Mouse (Mus musculus) kidney, embryonic 14.5 days (tissue): Measurements from ENCODE around the gene Rab5if. TPM values are rescaled to one million over a fixed set of nuclear protein-coding genes. Genes with fewer than 3 reads are reported as not detected.
"Not testable (repeated sequence)": the region's sequence is repeated elsewhere in the genome, so short reads cannot be mapped to it uniquely, and the experiment has no call there.

ENCODE experiments used
- ATAC-seq: fragments of 200-750 bp; cut with Nextera tagmentation; 2 replicates; pipeline ENCODE4 v1.8.0; 2017; ENCODE audit warnings: moderate number of reproducible peaks, mild to moderate bottlenecking, moderate TSS enrichment, moderate library complexity; ENCODE audit not compliant: low FRiP score, low TSS enrichment
- H3K27ac ChIP-seq: fragments of 300-500 bp; sonication (generic); 2 replicates; pipeline ENCODE4 v1.5.1; 2014; ENCODE audit warnings: low read depth, mild to moderate bottlenecking, low read length, moderate library complexity, mixed read lengths
- H3K27me3 ChIP-seq: fragments of 300-500 bp; sonication (generic); 2 replicates; pipeline ENCODE4 v1.6.1; 2014; ENCODE audit warnings: mild to moderate bottlenecking, low read length; ENCODE audit not compliant: control insufficient read depth, insufficient read depth
- H3K36me3 ChIP-seq: fragments of 300-500 bp; sonication (generic); 2 replicates; pipeline ENCODE4 v1.6.1; 2014; ENCODE audit warnings: low read length, mixed read lengths; ENCODE audit not compliant: control insufficient read depth, insufficient read depth
- H3K4me1 ChIP-seq: fragments of 300-500 bp; sonication (generic); 2 replicates; pipeline ENCODE4 v1.6.1; 2014; ENCODE audit warnings: low read length, mixed read lengths; ENCODE audit not compliant: control insufficient read depth, insufficient read depth
- H3K4me2 ChIP-seq: fragments of 300-500 bp; sonication (generic); replicated peaks from 2 replicates; pipeline ENCODE4 v1.6.1; 2014; ENCODE audit warnings: low read depth, mild to moderate bottlenecking, low read length
- H3K4me3 ChIP-seq: fragments of 300-500 bp; sonication (generic); 2 replicates; pipeline ENCODE4 v1.5.1; 2014; ENCODE audit warnings: mild to moderate bottlenecking, low read length
- H3K9ac ChIP-seq: fragments of 300-500 bp; sonication (generic); 2 replicates; pipeline ENCODE4 v1.6.1; 2014; ENCODE audit warnings: low read depth, mild to moderate bottlenecking, low read length, moderate library complexity
- H3K9me3 ChIP-seq: fragments of 300-500 bp; sonication (generic); 2 replicates; pipeline ENCODE4 v1.6.1; 2016; ENCODE audit warnings: low read length; ENCODE audit not compliant: control insufficient read depth
- WGBS: fragments of 180-500 bp; shearing (Covaris S2); extraction: QIAGEN DNeasy Blood & Tissue Kit; methylation state at CpG from one replicate; pipeline ENCODE4 v1.1.7; 2014; 5-methylcytosine and 5-hydroxymethylcytosine counted together
- polyA plus RNA-seq: library from polyadenylated mRNA; unstranded; fragments of >200 nt; fragmentation: Nextera tagmentation; extraction: Ambion mirVana; gene quantifications from 2 replicates; pipeline ENCODE4 v1.2.1, GENCODE M21; 2014

The Rab5if gene
- polyA plus RNA-seq: 199 and 227 TPM in 2 replicates

- Histone ChIP-seq H3K9me3 (no peaks in the 10 kb centered on the region), H3K4me3 (peak within 1 kb of the TSS; percentile 98), H3K9ac (peak within 1 kb of the TSS; percentile 99), H3K4me2 (peak within 1 kb of the TSS; percentile 87), H3K27me3 (no peaks in the 10 kb centered on the region), H3K36me3 (peaks cover 33% of the 10 kb centered on the region; the same call in 1 of the 2 replicates), H3K27ac (peak within 1 kb of the TSS; percentile 89), H3K4me1 (peaks cover 15% of the 10 kb centered on the region)
- WGBS: under 1% methylated on average over 98 of the region's 98 CpGs
- ATAC-seq: peak; percentile 97
Observed at GRCm38 (mm10) chr2:156862772-156863486, at the start of gene Rab5if. Gene Rab5if (plus strand): TSS chr2:156863128.

DNA sequence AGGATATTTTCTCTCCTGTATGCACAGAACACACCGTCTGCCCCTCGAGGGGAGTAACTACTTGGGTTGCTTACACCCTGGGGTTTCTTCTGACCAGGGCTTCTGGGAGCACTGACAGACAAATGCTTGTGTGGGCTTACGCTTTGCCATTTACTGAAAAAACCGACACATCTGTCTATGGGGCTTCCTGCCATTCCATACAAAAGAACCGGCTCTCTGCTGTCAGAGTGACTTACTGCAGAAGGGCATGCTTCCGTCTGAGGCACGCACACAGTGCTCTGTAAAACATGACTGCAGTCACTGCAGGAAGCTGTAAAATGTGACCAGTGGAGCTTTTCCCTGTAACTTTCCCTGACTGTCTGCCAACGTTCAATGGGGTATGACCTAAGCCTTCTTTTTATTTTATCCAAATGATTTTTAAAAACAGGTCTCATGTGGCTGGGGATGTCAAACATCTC is 48.6 kb upstream of the Rab5if start:
- Histone ChIP-seq H3K4me3 (no peak overlapping the region), H3K27ac (peak overlapping the region; percentile 78), H3K4me2 (peak overlapping the region; percentile 2; the same call in 1 of the 2 replicates), H3K9ac (no peak overlapping the region), H3K36me3 (no peaks in the 10 kb centered on the region), H3K27me3 (no peaks in the 10 kb centered on the region), H3K9me3 (no peaks in the 10 kb centered on the region), H3K4me1 (peaks cover 23% of the 10 kb centered on the region)
- WGBS: 1% methylated on average over 8 of the region's 8 CpGs
- peak; percentile 75 for ATAC-seq

- WGBS: 7% methylated on average over 5 of the region's 5 CpGs
- Histone ChIP-seq H3K4me2 (peak overlapping the region; percentile 2; the same call in 1 of the 2 replicates), H3K27me3 (no peaks in the 10 kb centered on the region), H3K9ac (no peak overlapping the region; the same call in 1 of the 2 replicates), H3K4me3 (no peak overlapping the region), H3K9me3 (no peaks in the 10 kb centered on the region), H3K4me1 (peaks cover 23% of the 10 kb centered on the region), H3K27ac (peak overlapping the region; percentile 78), H3K36me3 (no peaks in the 10 kb centered on the region)
- ATAC-seq: peak; percentile 34; the same call in 1 of the 2 replicates
Observed at GRCm38 (mm10) chr2:156814893-156815292, 48.0 kb upstream of the Rab5if start.

DNA sequence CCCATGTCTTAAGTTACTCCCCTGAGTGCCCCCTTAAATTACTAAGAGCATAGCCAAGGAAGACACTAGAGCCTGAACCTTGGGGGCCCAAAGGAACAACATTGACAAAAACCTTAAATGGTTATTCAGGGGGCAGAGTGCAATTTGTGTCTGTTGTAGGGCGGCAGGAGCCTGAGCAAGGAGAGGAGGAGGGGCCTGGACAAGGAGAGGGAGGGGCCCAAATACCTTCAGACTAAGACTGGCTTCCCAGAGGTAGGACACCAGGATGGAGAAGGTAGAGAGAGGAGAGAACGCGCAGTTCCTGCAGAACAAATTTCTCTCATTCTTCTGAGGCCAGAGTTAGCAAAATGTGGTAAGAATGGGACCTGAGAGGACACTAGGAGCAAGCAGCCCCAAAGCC is 47.5 kb upstream of the Rab5if start:
- H3K27ac ChIP-seq: peak overlapping the region; percentile 78; the same call in 1 of the 2 replicates
- no peaks in the 10 kb centered on the region for H3K27me3 ChIP-seq
- peak; percentile 63; the same call in 1 of the 2 replicates for ATAC-seq
- no peaks in the 10 kb centered on the region for H3K36me3 ChIP-seq
- 53% methylated on average over 3 of the region's 3 CpGs for WGBS
- peaks cover 23% of the 10 kb centered on the region for H3K4me1 ChIP-seq
- no peaks in the 10 kb centered on the region for H3K9me3 ChIP-seq
- H3K4me2 ChIP-seq: no peak overlapping the region
- H3K4me3 ChIP-seq: no peak overlapping the region
- H3K9ac ChIP-seq: no peak overlapping the region

- 58% methylated on average over 1 of the region's 1 CpGs for WGBS
- Histone ChIP-seq H3K36me3 (no peaks in the 10 kb centered on the region), H3K27me3 (no peaks in the 10 kb centered on the region), H3K27ac (no peak overlapping the region), H3K4me3 (no peak overlapping the region), H3K9me3 (no peaks in the 10 kb centered on the region), H3K9ac (no peak overlapping the region), H3K4me2 (no peak overlapping the region), H3K4me1 (peaks cover 23% of the 10 kb centered on the region)
- ATAC-seq: no peak
Observed at GRCm38 (mm10) chr2:156816116-156816515, 46.8 kb upstream of the Rab5if start.

DNA sequence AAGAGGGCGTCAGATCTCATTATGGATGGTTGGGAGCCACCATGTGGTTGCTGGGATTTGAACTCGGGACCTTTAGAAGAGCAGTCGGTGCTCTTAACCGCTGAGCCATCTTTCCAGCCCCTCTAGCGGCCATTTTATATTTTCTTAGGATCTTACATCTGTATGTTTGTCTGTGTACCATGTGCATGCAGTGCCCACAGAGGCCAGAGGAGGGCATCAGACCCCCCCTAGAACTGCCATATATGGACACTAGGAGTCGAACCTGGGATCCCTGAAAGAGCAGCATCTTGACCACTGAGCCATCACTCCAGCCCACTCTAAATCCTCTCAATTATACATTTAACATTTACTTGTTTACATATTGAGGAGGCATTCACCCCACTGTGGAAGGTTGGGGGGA is 37.8 kb upstream of the Rab5if start:
- not testable (repeated sequence) for H3K27ac ChIP-seq, H3K36me3 ChIP-seq, H3K4me1 ChIP-seq, H3K9ac ChIP-seq, ATAC-seq, H3K27me3 ChIP-seq, H3K4me2 ChIP-seq, H3K9me3 ChIP-seq, H3K4me3 ChIP-seq
- whole genome bisulfite sequencing: 85% methylated on average over 6 of the region's 6 CpGs

DNA sequence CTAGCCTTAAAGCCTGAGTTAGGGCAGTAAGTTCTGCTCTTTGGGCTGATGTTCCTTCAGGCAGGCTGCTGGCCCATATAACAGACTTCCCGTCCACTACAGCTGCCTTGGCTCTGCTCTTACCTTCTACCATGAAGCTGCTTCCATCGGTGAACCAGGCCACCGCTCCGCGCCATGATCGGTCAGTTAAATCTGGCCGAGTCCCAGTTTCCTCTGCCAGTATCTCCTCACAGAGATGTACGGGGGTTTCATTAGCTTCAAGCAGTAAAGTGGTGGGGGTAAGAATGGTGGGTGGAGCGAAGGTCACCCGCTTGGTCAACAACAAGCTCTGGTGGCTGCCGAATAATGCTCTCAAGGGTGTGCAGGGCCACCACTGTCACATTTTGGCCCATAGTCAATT is 28.6 kb upstream of the Rab5if start:
- no peaks in the 10 kb centered on the region for H3K27me3 ChIP-seq
- no peak overlapping the region for H3K9ac ChIP-seq
- peaks cover 12% of the 10 kb centered on the region; the same call in 1 of the 2 replicates for H3K4me1 ChIP-seq
- over 99% methylated on average over 11 of the region's 11 CpGs for whole genome bisulfite sequencing
- no peak overlapping the region for H3K27ac ChIP-seq
- H3K4me3 ChIP-seq: no peak overlapping the region
- peaks cover 68% of the 10 kb centered on the region for H3K36me3 ChIP-seq
- H3K4me2 ChIP-seq: no peak overlapping the region
- ATAC-seq: no peak
- peaks cover 32% of the 10 kb centered on the region for H3K9me3 ChIP-seq

GRCm38 (mm10) chr2:156838839-156839238 is 24.1 kb upstream of the Rab5if start:
- H3K27ac ChIP-seq: peak overlapping the region; percentile 96; the same call in 1 of the 2 replicates
- peak overlapping the region; percentile 77 for H3K4me3 ChIP-seq
- H3K4me1 ChIP-seq: peaks cover 35% of the 10 kb centered on the region
- 61% methylated on average over 6 of the region's 6 CpGs for WGBS
- H3K4me2 ChIP-seq: peak overlapping the region; percentile 64
- no peaks in the 10 kb centered on the region for H3K27me3 ChIP-seq
- ATAC-seq: no peak
- peak overlapping the region; percentile 90; the same call in 1 of the 2 replicates for H3K9ac ChIP-seq
- peaks cover 2% of the 10 kb centered on the region; the same call in 1 of the 2 replicates for H3K9me3 ChIP-seq
- H3K36me3 ChIP-seq: peaks cover 33% of the 10 kb centered on the region
